Mouse (Mus musculus) embryonic fibroblast, embryonic 13.5 days (primary cell): ENCODE measurements around the gene Csrp3. TPM values are rescaled to one million over a fixed set of nuclear protein-coding genes. Genes with fewer than 3 reads are reported as not detected.
A peak's percentile ranks its signal among the peaks of the same experiment; 100 is the strongest.

ENCODE experiments used
- H3K27ac ChIP-seq: 2 replicates; pipeline ENCODE4 v1.5.1; 2012; ENCODE audit warnings: low read length, control low read depth, inconsistent platforms; ENCODE audit not compliant: insufficient read depth
- H3K4me1 ChIP-seq: 2 replicates; pipeline ENCODE4 v1.6.1; 2011; ENCODE audit warnings: low read length; ENCODE audit not compliant: control insufficient read depth, insufficient read depth
- H3K4me3 ChIP-seq: 2 replicates; pipeline ENCODE4 v1.5.1; 2011; ENCODE audit warnings: mild to moderate bottlenecking, control low read depth, low read length; ENCODE audit not compliant: insufficient read depth
- CTCF ChIP-seq: IDR thresholded peaks from 2 replicates; pipeline ENCODE4 v1.5.1; 2011; ENCODE audit warnings: mild to moderate bottlenecking, control low read depth, low read length, moderate library complexity, borderline replicate concordance; ENCODE audit not compliant: insufficient read depth
- POLR2A ChIP-seq: IDR thresholded peaks from 2 replicates; pipeline ENCODE4 v1.6.1; 2011; ENCODE audit warnings: low read depth, mild to moderate bottlenecking, control low read depth, low read length, moderate library complexity
- polyA plus RNA-seq: library from polyadenylated mRNA; stranded (reverse); fragments of >200 nt; gene quantifications from 2 replicates; pipeline ENCODE4 v1.2.4, GENCODE M21; 2011; ENCODE audit warnings: low read depth; ENCODE audit not compliant: missing spikeins, insufficient read length

Csrp3 gene
- polyA plus RNA-seq, 1 experiment: not detected

DNA sequence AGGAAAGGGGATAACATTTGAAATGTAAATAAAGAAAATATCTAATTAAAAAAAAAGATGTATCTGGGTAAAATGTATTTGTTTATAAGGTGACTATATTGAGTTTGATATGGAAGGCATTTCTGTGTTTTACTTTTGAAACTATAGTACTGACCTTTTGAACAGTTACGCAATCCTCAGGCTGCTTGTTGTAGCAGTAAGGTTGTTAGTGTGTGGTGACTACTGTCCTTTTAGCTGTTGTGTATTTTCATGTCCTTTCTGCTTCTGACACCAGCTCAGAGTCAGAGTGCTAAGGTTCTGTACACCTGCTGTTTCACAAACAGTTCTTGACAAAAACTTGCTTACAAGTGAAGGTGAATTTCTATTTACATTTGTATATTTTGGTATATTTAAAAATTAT lies 37.2 kb downstream of the Csrp3 start:
- H3K4me1 ChIP-seq: no peaks in the 10 kb centered on the region; the same call in 1 of the 2 replicates
- TF ChIP-seq CTCF (no peak), POLR2A (no peak)
- no peak overlapping the region for H3K27ac ChIP-seq
- no peak overlapping the region for H3K4me3 ChIP-seq

DNA sequence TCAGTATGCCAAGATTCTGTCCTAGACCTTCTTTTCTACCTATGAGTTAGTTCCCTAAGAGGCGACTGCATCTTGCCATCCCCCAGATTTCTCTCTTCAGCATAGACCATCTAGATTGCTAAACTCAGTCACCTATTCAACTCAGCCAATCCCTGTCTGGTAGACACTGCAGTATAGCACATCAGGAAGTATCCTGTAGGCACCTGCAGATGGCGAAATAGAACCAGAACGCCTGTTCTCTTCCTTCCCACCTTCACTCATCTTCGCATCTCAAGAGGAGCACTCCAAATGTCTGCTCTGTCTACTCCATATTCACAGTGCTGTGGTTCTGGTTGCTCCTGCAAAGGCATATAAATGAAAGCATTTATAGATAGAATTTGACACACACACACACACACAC lies 41.2 kb downstream of the Csrp3 start:
- Histone ChIP-seq H3K4me3 (no peak overlapping the region), H3K4me1 (no peaks in the 10 kb centered on the region), H3K27ac (no peak overlapping the region)
- no peak for TF ChIP-seq POLR2A
- no peak for TF ChIP-seq CTCF

DNA sequence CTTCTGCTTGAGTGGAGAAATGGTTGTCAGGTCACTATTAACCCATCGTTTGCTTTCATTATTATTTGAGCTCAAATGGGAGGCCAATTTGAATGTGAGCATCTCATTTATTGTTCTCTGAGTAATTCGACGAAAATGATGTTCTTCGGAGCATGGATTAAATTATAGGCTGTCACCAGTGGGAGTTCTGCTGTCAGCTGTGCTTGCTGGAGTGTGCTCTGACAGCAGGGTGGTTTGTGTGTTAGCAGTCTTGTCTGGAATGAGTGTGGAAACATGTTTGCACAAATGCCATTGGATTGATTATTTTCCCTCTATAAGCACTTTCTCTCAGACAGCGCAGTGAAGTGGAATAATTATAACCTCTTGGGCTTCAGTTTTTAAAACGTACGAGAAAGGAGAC lies 44.5 kb downstream of the Csrp3 start:
- Histone ChIP-seq H3K27ac (no peak overlapping the region), H3K4me3 (no peak overlapping the region), H3K4me1 (no peaks in the 10 kb centered on the region)
- no peak for TF ChIP-seq CTCF
- no peak for TF ChIP-seq POLR2A

DNA sequence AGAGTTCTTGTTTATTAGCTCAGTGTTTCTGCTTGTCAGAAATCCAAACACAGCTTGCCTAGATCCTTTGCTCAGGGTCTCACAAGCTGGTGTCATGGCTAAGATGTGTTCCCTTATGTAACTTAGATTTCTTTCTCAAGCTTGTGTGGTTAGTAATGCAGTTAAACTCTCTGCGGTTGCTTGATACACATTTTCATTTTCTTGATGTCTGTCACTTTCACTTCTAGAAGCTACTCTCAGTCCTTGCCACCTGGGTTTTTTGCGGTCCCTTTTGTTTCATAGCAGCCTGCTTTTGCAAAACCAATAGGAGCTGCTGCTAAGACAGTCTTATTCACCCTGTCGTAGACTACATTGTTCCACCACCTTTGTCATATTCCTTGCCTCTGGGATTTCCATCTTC lies 52.7 kb downstream of the Csrp3 start:
- no peak overlapping the region for H3K27ac ChIP-seq

DNA sequence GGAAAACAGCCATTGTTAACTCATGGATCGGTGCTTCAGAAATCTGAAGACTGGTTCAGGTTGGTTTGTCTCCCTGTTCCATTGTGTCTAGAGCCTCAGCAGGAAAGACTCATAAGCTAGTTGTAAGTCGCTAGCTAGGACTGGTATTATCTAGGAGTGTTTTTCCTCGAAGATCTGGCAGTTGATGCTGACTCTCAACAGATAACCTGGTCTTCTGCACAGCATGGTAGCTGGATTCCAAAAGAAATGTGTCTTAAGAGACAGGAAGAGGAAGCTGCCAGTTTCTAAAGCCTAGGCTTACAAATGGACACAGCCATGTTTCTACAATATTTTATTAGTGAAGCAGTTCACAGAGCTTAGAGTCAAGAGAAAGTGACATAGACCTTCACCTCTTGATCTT lies 56.4 kb downstream of the Csrp3 start:
- no peaks in the 10 kb centered on the region for H3K4me1 ChIP-seq
- H3K27ac ChIP-seq: no peak overlapping the region
- H3K4me3 ChIP-seq: no peak overlapping the region
- no peak for TF ChIP-seq CTCF

More for the DNA sequence above, 52.7 kb downstream of the Csrp3 start:
- no peak for TF ChIP-seq CTCF
- TF ChIP-seq POLR2A: no peak
- H3K4me1 ChIP-seq: no peaks in the 10 kb centered on the region
- H3K4me3 ChIP-seq: no peak overlapping the region

DNA sequence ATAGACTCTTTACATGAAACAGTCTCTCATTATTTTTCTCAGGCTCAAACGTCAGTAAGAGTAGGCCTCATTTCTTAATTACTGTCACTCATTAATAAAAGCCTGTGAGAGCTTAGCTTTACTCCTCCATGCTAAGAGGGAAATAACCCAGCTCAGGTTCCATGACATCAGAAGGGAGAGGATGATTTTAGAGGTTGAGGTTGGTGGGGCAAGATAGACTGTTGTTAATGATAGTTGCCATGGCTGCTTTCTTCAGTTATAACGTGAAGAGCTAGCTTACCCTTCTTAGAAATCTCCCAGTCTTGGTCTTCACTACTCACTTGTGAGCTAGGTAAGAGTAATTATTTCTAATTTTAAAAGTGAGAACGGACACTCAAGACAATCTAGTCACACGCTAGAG lies 57.7 kb downstream of the Csrp3 start:
- H3K27ac ChIP-seq: no peak overlapping the region
- H3K4me1 ChIP-seq: no peaks in the 10 kb centered on the region
- no peak overlapping the region for H3K4me3 ChIP-seq
- TF ChIP-seq POLR2A: no peak
- TF ChIP-seq CTCF: no peak

DNA sequence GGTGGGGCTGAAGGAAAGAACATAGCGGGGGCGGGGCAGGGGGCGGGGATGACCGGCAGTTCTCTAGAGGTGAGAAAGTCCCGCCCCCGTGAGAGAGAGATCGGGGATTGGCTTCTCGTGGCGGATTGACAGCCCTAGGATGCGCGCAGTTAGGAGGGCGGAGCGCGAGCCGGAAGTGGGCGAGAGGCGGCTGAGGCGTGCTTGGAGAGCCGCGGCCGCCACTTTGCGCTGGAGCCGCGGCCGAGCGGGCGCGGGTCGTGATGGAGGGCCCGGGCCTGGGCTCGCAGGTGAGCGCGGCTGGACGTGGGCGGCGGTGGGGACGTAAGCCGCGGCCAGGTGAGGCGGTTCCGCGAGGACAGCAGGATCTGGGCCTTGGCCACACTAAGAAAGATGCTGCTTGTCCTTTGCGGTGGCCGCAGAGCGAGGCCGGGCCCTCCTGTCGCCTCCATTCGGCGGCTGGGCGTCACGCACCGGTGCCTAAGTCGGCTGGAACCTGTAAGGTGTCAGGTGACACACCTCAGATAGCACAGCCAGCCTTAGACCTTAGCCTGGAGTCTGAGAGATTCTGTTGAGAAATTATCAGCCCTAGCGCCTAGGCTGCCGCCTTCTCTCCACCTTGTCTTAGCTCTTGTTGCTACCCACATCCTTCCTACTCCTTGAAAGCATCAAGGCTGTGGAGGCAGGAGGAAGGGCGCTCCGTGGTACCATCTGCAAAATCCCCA lies 58.8 kb downstream of the Csrp3 start, which contains the start of gene Zdhhc13:
TSS of gene Zdhhc13 (plus strand) at position 153 of the 722 bp plus-strand sequence.
- peak within 1 kb of the TSS; percentile 95 for H3K4me3 ChIP-seq
- peak; percentile 79 for TF ChIP-seq POLR2A
- TF ChIP-seq CTCF: no peak
- H3K27ac ChIP-seq: no peak within 1 kb of the TSS
- H3K4me1 ChIP-seq: no peaks in the 10 kb centered on the region

DNA sequence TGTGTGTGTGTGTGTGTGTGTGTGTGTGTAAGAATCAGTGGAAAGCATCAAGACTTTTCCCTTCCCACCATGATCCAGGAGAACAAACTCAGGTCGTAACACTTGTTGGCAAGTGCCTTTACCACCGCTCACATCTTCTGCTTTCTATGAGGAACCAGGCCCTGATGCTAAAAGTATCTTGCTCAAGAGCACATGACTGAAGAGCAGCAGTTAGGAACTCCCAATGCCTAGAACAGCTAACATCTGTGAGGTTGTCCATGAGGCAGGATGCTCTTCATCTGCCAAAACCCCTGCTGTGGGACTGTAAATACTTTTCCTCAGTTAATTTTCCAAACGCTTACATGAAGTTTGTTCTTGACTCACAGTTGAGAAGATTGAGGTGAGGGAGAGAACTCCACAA lies 59.5 kb downstream of the Csrp3 start:
- H3K4me3 ChIP-seq: no peak overlapping the region
- H3K4me1 ChIP-seq: no peaks in the 10 kb centered on the region
- TF ChIP-seq POLR2A (no peak), CTCF (no peak)
- no peak overlapping the region for H3K27ac ChIP-seq

DNA sequence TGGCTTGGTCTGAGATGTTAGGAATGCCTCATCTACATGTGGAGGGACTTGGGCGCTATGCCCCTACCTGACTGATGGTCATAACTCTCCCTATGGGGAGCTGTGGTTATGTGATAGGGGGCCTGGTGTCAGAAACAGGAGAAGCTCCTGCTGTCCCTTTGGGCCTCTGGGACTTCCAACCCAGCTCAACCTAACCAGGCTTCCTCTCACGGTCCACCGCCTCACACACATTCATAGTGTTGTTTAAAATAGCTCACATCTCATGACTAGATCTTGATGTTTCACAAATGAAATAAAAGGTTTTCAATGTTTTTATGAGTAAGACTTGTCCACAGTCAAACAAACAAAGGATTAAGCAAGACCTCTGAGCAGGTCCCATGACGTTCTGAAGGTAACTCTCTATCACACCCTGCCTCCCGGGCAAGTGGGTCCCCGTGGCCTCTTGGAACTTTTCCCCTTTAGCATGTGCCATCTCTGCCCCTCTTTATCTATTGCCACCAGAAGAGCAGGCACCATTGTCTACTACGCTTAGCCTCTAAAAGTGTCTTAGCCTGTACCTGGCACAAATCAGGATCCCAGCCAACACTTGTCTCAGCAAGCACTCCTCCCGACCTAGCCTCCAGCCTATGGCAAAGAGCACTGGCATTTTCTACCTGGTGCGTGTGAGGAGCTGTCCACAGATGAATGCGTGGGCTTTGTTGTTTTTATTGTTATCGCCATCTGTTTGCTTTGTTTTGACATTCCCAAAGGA lies 62.9 kb downstream of the Csrp3 start:
- H3K4me1 ChIP-seq: no peaks in the 10 kb centered on the region
- no peak for TF ChIP-seq CTCF
- no peak for TF ChIP-seq POLR2A
- H3K27ac ChIP-seq: no peak overlapping the region
- H3K4me3 ChIP-seq: no peak overlapping the region

DNA sequence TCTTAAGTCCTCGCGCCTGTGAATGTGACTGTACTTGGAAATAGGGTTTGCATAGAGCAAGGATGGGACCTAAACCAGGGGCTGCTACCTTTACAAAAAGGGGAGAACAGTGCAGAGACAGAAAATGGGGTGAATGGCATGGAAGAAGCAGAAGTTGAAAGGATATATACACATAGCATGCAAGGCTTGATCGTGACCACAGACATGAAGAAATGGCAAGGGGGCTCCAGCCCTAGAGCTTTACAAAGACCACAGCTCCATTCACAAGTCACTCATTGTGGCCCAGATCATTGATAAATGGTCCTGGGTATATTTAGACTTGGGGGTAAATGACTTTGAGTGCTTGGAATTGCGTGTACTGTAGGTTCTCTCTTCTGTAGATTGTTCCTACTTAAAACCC lies 65.4 kb downstream of the Csrp3 start:
- H3K27ac ChIP-seq: no peak overlapping the region
- no peak for TF ChIP-seq CTCF
- no peak for TF ChIP-seq POLR2A
- no peaks in the 10 kb centered on the region for H3K4me1 ChIP-seq
- H3K4me3 ChIP-seq: no peak overlapping the region

Other genes with a start within 250 kb of the Csrp3 start
- gene Mrgprb3, start 204.2 kb downstream of the Csrp3 start, polyA plus RNA-seq: not detected in 2 replicates
- gene Zdhhc13, start 59.0 kb downstream of the Csrp3 start, polyA plus RNA-seq: 28.1 and 28.6 TPM in 2 replicates
- gene E2f8, start 33.6 kb upstream of the Csrp3 start, polyA plus RNA-seq: 14.8 and 15.5 TPM in 2 replicates
- gene Nav2, start 60.7 kb upstream of the Csrp3 start, polyA plus RNA-seq: 18.2 and 18.7 TPM in 2 replicates